Mouse (Mus musculus): ENCODE results near the gene Olfr655. TPM values are rescaled to one million over a fixed set of nuclear protein-coding genes. Genes with fewer than 3 reads are reported as not detected.

The Olfr655 gene
- polyA plus RNA-seq (2014; fragmentation: Illumina TruSeq; extraction: RNeasy Lipid Tissue Mini Kit (QIAGEN cat#74804); ENCODE audit: low read depth, low replicate concordance) = not detected

GRCm38 (mm10) chr7:104601679-104602078 is at the start of gene Olfr655:
Olfr655 (minus strand) TSS chr7:104601779.

GRCm38 (mm10) chr7:104646841-104647482 is 45.4 kb upstream of the Olfr655 start, which contains the start of gene Olfr658:
Olfr658 (minus strand) TSS chr7:104647305.

GRCm38 (mm10) chr7:104624494-104624893 is 22.9 kb upstream of the Olfr655 start, which contains the start of gene Olfr657:
Olfr657 (plus strand) TSS chr7:104624794.

GRCm38 (mm10) chr7:104613655-104614054 is 12.1 kb upstream of the Olfr655 start, which contains the start of gene Olfr656:
Olfr656 (plus strand) TSS chr7:104613955.

GRCm38 (mm10) chr7:104586725-104587124 is 14.9 kb downstream of the Olfr655 start, which contains the start of gene Olfr654:
Olfr654 (plus strand) TSS chr7:104587025.

GRCm38 (mm10) chr7:104577014-104577413 is 24.6 kb downstream of the Olfr655 start, which contains the start of gene Olfr653:
Olfr653 (plus strand) TSS chr7:104577314.

GRCm38 (mm10) chr7:104560601-104561000 is 41.0 kb downstream of the Olfr655 start, which contains the start of gene Olfr652:
Olfr652 (plus strand) TSS chr7:104560901.

GRCm38 (mm10) chr7:104549833-104550232 is 51.7 kb downstream of the Olfr655 start, which contains the start of gene Olfr651:
Olfr651 (plus strand) TSS chr7:104550133.

Other genes with a start within 250 kb of the Olfr655 start
- 14.0 TPM for gene Trim12c, start 248.4 kb downstream of the Olfr655 start, polyA plus RNA-seq (2014; fragmentation: Illumina TruSeq; extraction: RNeasy Lipid Tissue Mini Kit (QIAGEN cat#74804); ENCODE audit: low read depth, low replicate concordance)
- gene Trim30b, start 231.9 kb downstream of the Olfr655 start, polyA plus RNA-seq (2014; fragmentation: Illumina TruSeq; extraction: RNeasy Lipid Tissue Mini Kit (QIAGEN cat#74804); ENCODE audit: low read depth, low replicate concordance) = 0.34 TPM
- 0.29 TPM for gene Trim30c, start 200.9 kb downstream of the Olfr655 start, polyA plus RNA-seq (2014; fragmentation: Illumina TruSeq; extraction: RNeasy Lipid Tissue Mini Kit (QIAGEN cat#74804); ENCODE audit: low read depth, low replicate concordance)
- gene Trim30a, start 136.6 kb downstream of the Olfr655 start, polyA plus RNA-seq (2014; fragmentation: Illumina TruSeq; extraction: RNeasy Lipid Tissue Mini Kit (QIAGEN cat#74804); ENCODE audit: low read depth, low replicate concordance) = 14.2 TPM
- gene Trim30d, start 93.9 kb downstream of the Olfr655 start, polyA plus RNA-seq (2014; fragmentation: Illumina TruSeq; extraction: RNeasy Lipid Tissue Mini Kit (QIAGEN cat#74804); ENCODE audit: low read depth, low replicate concordance) = 14.9 TPM
- not detected for gene Olfr651, start 51.6 kb downstream of the Olfr655 start, polyA plus RNA-seq (2014; fragmentation: Illumina TruSeq; extraction: RNeasy Lipid Tissue Mini Kit (QIAGEN cat#74804); ENCODE audit: low read depth, low replicate concordance)
- not detected for gene Olfr652, start 40.9 kb downstream of the Olfr655 start, polyA plus RNA-seq (2014; fragmentation: Illumina TruSeq; extraction: RNeasy Lipid Tissue Mini Kit (QIAGEN cat#74804); ENCODE audit: low read depth, low replicate concordance)
- not detected for gene Olfr653, start 24.5 kb downstream of the Olfr655 start, polyA plus RNA-seq (2014; fragmentation: Illumina TruSeq; extraction: RNeasy Lipid Tissue Mini Kit (QIAGEN cat#74804); ENCODE audit: low read depth, low replicate concordance)
- gene Olfr654, start 14.8 kb downstream of the Olfr655 start, polyA plus RNA-seq (2014; fragmentation: Illumina TruSeq; extraction: RNeasy Lipid Tissue Mini Kit (QIAGEN cat#74804); ENCODE audit: low read depth, low replicate concordance) = not detected
- gene Olfr656, start 12.2 kb upstream of the Olfr655 start, polyA plus RNA-seq (2014; fragmentation: Illumina TruSeq; extraction: RNeasy Lipid Tissue Mini Kit (QIAGEN cat#74804); ENCODE audit: low read depth, low replicate concordance) = not detected
- gene Olfr657, start 23.0 kb upstream of the Olfr655 start, polyA plus RNA-seq (2014; fragmentation: Illumina TruSeq; extraction: RNeasy Lipid Tissue Mini Kit (QIAGEN cat#74804); ENCODE audit: low read depth, low replicate concordance) = not detected
- not detected for gene Olfr658, start 45.5 kb upstream of the Olfr655 start, polyA plus RNA-seq (2014; fragmentation: Illumina TruSeq; extraction: RNeasy Lipid Tissue Mini Kit (QIAGEN cat#74804); ENCODE audit: low read depth, low replicate concordance)
- gene Olfr659, start 65.0 kb upstream of the Olfr655 start, polyA plus RNA-seq (2014; fragmentation: Illumina TruSeq; extraction: RNeasy Lipid Tissue Mini Kit (QIAGEN cat#74804); ENCODE audit: low read depth, low replicate concordance) = not detected
- not detected for gene Olfr661, start 84.7 kb upstream of the Olfr655 start, polyA plus RNA-seq (2014; fragmentation: Illumina TruSeq; extraction: RNeasy Lipid Tissue Mini Kit (QIAGEN cat#74804); ENCODE audit: low read depth, low replicate concordance)
- not detected for gene Usp17le, start 175.7 kb upstream of the Olfr655 start, polyA plus RNA-seq (2014; fragmentation: Illumina TruSeq; extraction: RNeasy Lipid Tissue Mini Kit (QIAGEN cat#74804); ENCODE audit: low read depth, low replicate concordance)
- not detected for gene Usp17lb, start 240.8 kb upstream of the Olfr655 start, polyA plus RNA-seq (2014; fragmentation: Illumina TruSeq; extraction: RNeasy Lipid Tissue Mini Kit (QIAGEN cat#74804); ENCODE audit: low read depth, low replicate concordance)

Measured in liver, adult 10 weeks (tissue).